Mouse (Mus musculus) cortical plate, adult 2 months (tissue): ENCODE data around the gene Slco3a1.
A peak's percentile ranks its signal among the peaks of the same experiment; 100 is the strongest.

Experiments
- CTCF ChIP-seq: fragments of 200-500 bp; IDR thresholded peaks from 2 replicates; pipeline ENCODE4 v1.5.1; 2011; ENCODE audit warnings: mild to moderate bottlenecking, control low read depth, low read length; ENCODE audit not compliant: insufficient read depth; ENCODE audit errors: extremely low read depth
- POLR2A ChIP-seq: fragments of 200-500 bp; IDR thresholded peaks from 2 replicates; pipeline ENCODE4 v1.6.1; 2011; ENCODE audit warnings: mild to moderate bottlenecking, low read length, control low read depth; ENCODE audit not compliant: insufficient read depth; ENCODE audit errors: extremely low read depth

GRCm38 (mm10) chr7:74367350-74367749, 187.2 kb downstream of the Slco3a1 start:
- peak; percentile 74 for TF ChIP-seq CTCF
- no peak for TF ChIP-seq POLR2A
